Mouse (Mus musculus) embryonic fibroblast, embryonic 13.5 days (primary cell): ENCODE results near the gene Mrps22. TPM values are rescaled to one million over a fixed set of nuclear protein-coding genes. Genes with fewer than 3 reads are reported as not detected.

Experiments used
- H3K27ac ChIP-seq: 2 replicates; pipeline ENCODE4 v1.5.1; 2012; ENCODE audit warnings: low read length, control low read depth, inconsistent platforms; ENCODE audit not compliant: insufficient read depth
- H3K4me1 ChIP-seq: 2 replicates; pipeline ENCODE4 v1.6.1; 2011; ENCODE audit warnings: low read length; ENCODE audit not compliant: control insufficient read depth, insufficient read depth
- H3K4me3 ChIP-seq: 2 replicates; pipeline ENCODE4 v1.5.1; 2011; ENCODE audit warnings: mild to moderate bottlenecking, control low read depth, low read length; ENCODE audit not compliant: insufficient read depth
- CTCF ChIP-seq: IDR thresholded peaks from 2 replicates; pipeline ENCODE4 v1.5.1; 2011; ENCODE audit warnings: mild to moderate bottlenecking, control low read depth, low read length, moderate library complexity, borderline replicate concordance; ENCODE audit not compliant: insufficient read depth
- POLR2A ChIP-seq: IDR thresholded peaks from 2 replicates; pipeline ENCODE4 v1.6.1; 2011; ENCODE audit warnings: low read depth, mild to moderate bottlenecking, control low read depth, low read length, moderate library complexity
- polyA plus RNA-seq: library from polyadenylated mRNA; stranded (reverse); fragments of >200 nt; gene quantifications from 2 replicates; pipeline ENCODE4 v1.2.4, GENCODE M21; 2011; ENCODE audit warnings: low read depth; ENCODE audit not compliant: missing spikeins, insufficient read length

The Mrps22 gene
- polyA plus RNA-seq, 1 experiment: 33.0 TPM

DNA sequence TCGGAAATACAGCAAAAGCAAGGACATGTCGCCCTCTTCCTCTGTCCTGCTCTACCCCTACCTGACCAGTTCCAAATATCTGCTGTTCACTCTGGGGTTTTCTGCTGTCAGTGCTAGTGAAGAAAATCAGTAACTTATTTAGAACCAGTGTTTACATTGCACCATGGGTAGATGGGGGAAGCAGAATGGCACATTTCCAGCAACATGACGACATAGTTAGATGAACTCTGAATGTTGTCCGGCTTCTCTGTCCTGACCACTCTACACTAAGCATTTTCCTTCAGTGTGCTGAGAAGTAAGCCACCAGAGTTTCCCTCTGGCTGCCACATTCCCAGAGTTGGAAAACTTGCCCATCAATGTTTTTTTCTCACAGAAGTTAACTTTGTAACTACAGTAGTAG lies 17.6 kb downstream of the Mrps22 start:
- H3K4me1 ChIP-seq: peaks cover 2% of the 10 kb centered on the region; the same call in 1 of the 2 replicates
- no peak overlapping the region for H3K27ac ChIP-seq
- TF ChIP-seq CTCF (no peak), POLR2A (no peak)
- no peak overlapping the region for H3K4me3 ChIP-seq

DNA sequence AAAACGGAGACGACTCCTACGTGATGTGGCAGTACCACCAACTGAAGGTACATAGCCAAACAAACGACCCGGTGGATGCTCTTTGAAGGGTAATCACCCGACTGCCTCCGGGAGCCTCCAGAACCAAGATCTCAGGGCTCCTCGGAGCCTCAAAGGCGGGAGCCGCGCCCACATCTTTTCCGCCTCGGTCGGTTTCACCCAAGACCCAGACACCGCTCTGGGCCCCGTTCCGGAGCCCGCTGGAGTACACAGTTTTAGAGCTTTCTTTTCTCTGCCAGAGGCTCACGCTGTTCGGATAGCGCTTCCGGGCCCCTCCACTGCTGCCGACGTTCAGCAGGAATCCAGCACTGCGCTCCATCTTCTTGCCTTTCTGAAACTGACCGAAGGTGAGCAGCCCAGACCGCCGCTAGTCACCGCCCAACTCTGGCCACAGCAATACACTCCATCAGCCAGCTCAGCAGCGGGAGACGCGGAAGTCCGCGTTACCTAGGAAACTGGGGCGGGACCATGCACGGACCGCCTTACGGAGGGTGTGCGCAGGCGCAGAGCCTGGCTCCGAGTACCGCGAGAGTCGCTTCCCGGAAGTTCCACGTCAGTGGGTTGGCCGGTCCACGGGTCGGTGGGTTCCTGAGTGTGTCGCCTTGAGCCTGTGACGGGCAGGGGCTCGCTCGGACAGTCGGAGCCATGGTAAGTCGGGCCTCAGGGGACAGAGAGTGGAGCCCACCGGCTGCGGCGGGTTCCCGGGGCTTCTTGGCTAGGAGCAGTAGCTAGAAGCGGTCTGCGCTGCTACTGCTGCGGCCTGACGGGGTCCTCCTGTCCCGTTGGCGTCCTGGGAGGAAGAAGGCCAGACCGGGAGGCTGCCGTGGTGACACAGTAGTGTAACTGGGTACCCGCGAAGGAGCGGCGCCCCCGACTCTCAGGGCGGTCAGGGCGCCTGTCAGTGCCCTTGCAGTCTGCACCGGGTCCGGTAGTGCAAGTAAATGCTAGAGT lies 38.0 kb downstream of the Mrps22 start, which contains the start of gene Copb2:
Gene Copb2 (plus strand): TSS at position 585 of the 990 bp plus-strand sequence.
- peaks cover 8% of the 10 kb centered on the region for H3K4me1 ChIP-seq
- peak within 1 kb of the TSS; percentile 75 for H3K27ac ChIP-seq
- peak; percentile 88 for TF ChIP-seq POLR2A
- no peak for TF ChIP-seq CTCF
- H3K4me3 ChIP-seq: peak within 1 kb of the TSS; percentile 93

DNA sequence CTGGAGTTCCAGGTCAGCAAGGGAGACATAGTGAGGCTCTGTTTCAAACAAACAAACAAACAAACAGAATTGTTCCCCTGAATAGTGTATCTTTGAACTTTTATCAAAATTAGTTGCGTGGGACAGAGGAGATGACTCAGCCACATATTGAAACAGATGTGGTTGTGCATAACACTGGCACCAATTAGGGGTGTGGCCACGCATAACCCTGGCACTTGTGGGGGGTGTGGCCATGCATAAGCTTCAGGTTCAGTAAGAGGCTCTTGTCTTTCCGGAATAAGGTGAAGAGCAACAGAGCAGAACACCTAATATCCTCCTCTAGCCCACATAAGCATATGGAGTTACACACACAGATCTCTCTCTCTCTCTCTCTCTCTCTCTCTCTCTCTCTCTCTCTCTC lies 57.4 kb downstream of the Mrps22 start:
- no peaks in the 10 kb centered on the region for H3K4me1 ChIP-seq
- H3K4me3 ChIP-seq: no peak overlapping the region
- no peak overlapping the region for H3K27ac ChIP-seq
- TF ChIP-seq CTCF: no peak
- no peak for TF ChIP-seq POLR2A

Other genes starting within 250 kb of the Mrps22 start
- 13.0 and 17.1 TPM in 2 replicates for gene Rbp1, start 178.7 kb downstream of the Mrps22 start, polyA plus RNA-seq
- gene Rbp2, start 115.5 kb downstream of the Mrps22 start, polyA plus RNA-seq: not detected in 2 replicates
- gene Copb2, start 37.9 kb downstream of the Mrps22 start, polyA plus RNA-seq: 224 and 237 TPM in 2 replicates
- gene Prr23a1, start 240.8 kb upstream of the Mrps22 start, polyA plus RNA-seq: not detected in 2 replicates